Mouse (Mus musculus): ENCODE results near the gene Gm5678. TPM values are rescaled to one million over a fixed set of nuclear protein-coding genes. Genes with fewer than 3 reads are reported as not detected.
"Not testable (repeated sequence)": the region's sequence is repeated elsewhere in the genome, so short reads cannot be mapped to it uniquely, and the experiment has no call there.

The Gm5678 gene
- polyA plus RNA-seq, 1 experiment from 2014 or later, result not detected

- Histone ChIP-seq H3K9me3 (ENCODE audit: control insufficient read depth) (no peaks in the 10 kb centered on the region), H3K27me3 (replicated peaks; ENCODE audit: control insufficient read depth, insufficient read depth, low read length) (no peaks in the 10 kb centered on the region), H3K36me3 (ENCODE audit: control insufficient read depth, insufficient read depth) (peaks cover 11% of the 10 kb centered on the region; the same call in 1 of the 2 replicates), H3K4me3 (ENCODE audit: low read depth, low read length) (no peak overlapping the region), H3K9ac (ENCODE audit: low read depth, low read length) (no peak overlapping the region), H3K4me1 (replicated peaks; ENCODE audit: control insufficient read depth, insufficient read depth, low read length) (no peaks in the 10 kb centered on the region), H3K4me2 (replicated peaks; ENCODE audit: low read depth) (no peak overlapping the region), H3K27ac (ENCODE audit: low read depth, low read length) (peak overlapping the region; percentile 41; the same call in 1 of the 2 replicates)
- peak; percentile 88 for TF ChIP-seq CTCF (IDR thresholded peaks at IDR 0.05; ENCODE audit: low read depth)
- ATAC-seq, result peak; percentile 90
- whole genome bisulfite sequencing, result 22% methylated on average over 5 of the region's 5 CpGs
These were observed 12.6 kb upstream of the Gm5678 start for GRCm38 (mm10) chr16:93615118-93615870.

DNA sequence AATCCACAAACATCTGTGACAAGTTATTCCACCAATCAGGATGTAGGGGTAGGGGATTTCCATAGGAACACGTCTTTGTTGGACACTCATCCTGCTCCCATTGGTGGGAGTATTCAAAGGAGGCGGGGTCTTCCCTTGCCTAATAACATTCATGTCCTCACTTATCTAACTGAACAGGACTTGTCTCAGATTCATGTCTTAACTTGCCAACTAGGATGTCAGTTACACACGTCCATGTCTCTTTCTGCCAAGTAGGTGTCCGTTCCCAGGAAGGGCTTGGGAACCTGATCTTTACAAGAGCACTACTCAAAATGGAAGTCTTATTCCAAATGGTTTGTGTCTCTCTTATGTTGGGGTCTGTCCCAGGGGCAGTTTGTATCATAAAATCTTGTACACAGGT is 4.1 kb upstream of the Gm5678 start:
- H3K27ac ChIP-seq (ENCODE audit: low read depth, low read length); H3K4me3 ChIP-seq (ENCODE audit: low read depth, low read length); H3K27me3 ChIP-seq (replicated peaks; ENCODE audit: control insufficient read depth, insufficient read depth, low read length); H3K4me2 ChIP-seq (replicated peaks; ENCODE audit: low read depth); H3K36me3 ChIP-seq (ENCODE audit: control insufficient read depth, insufficient read depth); ATAC-seq; H3K4me1 ChIP-seq (replicated peaks; ENCODE audit: control insufficient read depth, insufficient read depth, low read length); H3K9ac ChIP-seq (ENCODE audit: low read depth, low read length); H3K9me3 ChIP-seq (ENCODE audit: control insufficient read depth): not testable (repeated sequence)
- WGBS, result 88% methylated on average over 4 of the region's 4 CpGs

DNA sequence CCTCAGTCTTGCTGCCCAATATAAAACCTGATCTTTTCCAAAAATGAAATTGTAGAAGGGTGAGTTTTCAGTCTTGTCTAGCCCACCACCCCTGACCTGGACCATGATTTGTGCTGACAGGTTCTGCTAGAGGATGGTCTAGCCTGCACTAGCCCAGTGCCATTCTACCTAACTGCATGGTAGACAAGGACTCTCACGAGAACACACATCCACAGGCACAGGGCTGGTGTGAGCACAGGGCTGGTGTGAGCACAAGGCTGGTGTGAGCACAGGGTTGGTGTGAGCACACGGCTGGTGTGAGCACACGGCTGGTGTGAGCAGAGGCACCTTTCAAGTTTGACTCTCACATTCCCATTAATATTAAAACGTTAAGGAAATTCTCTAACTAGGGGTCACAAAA is 3.2 kb upstream of the Gm5678 start:
- Histone ChIP-seq H3K9me3 (ENCODE audit: control insufficient read depth) (no peaks in the 10 kb centered on the region), H3K4me3 (ENCODE audit: low read depth, low read length) (no peak overlapping the region), H3K36me3 (ENCODE audit: control insufficient read depth, insufficient read depth) (no peaks in the 10 kb centered on the region), H3K27ac (ENCODE audit: low read depth, low read length) (no peak overlapping the region), H3K4me1 (replicated peaks; ENCODE audit: control insufficient read depth, insufficient read depth, low read length) (no peaks in the 10 kb centered on the region), H3K27me3 (replicated peaks; ENCODE audit: control insufficient read depth, insufficient read depth, low read length) (no peaks in the 10 kb centered on the region), H3K9ac (ENCODE audit: low read depth, low read length) (no peak overlapping the region), H3K4me2 (replicated peaks; ENCODE audit: low read depth) (no peak overlapping the region)
- no peak for TF ChIP-seq CTCF (IDR thresholded peaks at IDR 0.05; ENCODE audit: low read depth)
- no peak for ATAC-seq
- WGBS, result 79% methylated on average over 4 of the region's 4 CpGs

DNA sequence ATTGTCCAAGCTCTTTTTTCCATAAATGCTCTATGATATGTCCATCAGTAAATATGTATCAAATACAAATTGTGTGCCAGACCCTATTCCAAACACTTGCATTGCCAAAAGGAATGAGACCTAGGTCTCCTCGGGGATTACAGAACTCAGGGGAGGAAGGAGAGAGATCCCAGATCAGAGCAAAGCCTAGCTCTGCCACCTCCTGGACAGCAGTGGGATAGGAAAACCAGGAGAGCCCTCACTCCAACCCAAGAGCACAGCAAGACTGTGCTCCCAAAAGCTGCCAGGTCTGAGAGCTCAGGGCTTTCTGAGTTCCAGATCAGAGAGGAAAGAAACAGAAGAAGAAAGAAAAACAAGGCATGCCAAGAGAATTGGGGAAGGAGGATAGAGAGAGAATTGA is 1.2 kb upstream of the Gm5678 start:
- Histone ChIP-seq H3K27ac (ENCODE audit: low read depth, low read length) (no peak overlapping the region), H3K4me3 (ENCODE audit: low read depth, low read length) (no peak overlapping the region), H3K4me2 (replicated peaks; ENCODE audit: low read depth) (no peak overlapping the region), H3K4me1 (replicated peaks; ENCODE audit: control insufficient read depth, insufficient read depth, low read length) (no peaks in the 10 kb centered on the region), H3K36me3 (ENCODE audit: control insufficient read depth, insufficient read depth) (no peaks in the 10 kb centered on the region), H3K9me3 (ENCODE audit: control insufficient read depth) (no peaks in the 10 kb centered on the region), H3K9ac (ENCODE audit: low read depth, low read length) (no peak overlapping the region), H3K27me3 (replicated peaks; ENCODE audit: control insufficient read depth, insufficient read depth, low read length) (no peaks in the 10 kb centered on the region)
- WGBS, result 6% methylated on average over 1 of the region's 1 CpGs
- no peak for ATAC-seq
- peak; percentile 78 for TF ChIP-seq CTCF (IDR thresholded peaks at IDR 0.05; ENCODE audit: low read depth)

- H3K4me3 ChIP-seq (ENCODE audit: low read depth, low read length), result no peak overlapping the region
- no peaks in the 10 kb centered on the region for H3K27me3 ChIP-seq (replicated peaks; ENCODE audit: control insufficient read depth, insufficient read depth, low read length)
- WGBS, result 38% methylated on average over 4 of the region's 4 CpGs
- H3K9me3 ChIP-seq (ENCODE audit: control insufficient read depth), result no peaks in the 10 kb centered on the region
- no peak overlapping the region for H3K27ac ChIP-seq (ENCODE audit: low read depth, low read length)
- no peak for ATAC-seq
- no peak overlapping the region for H3K4me2 ChIP-seq (replicated peaks; ENCODE audit: low read depth)
- no peak overlapping the region for H3K9ac ChIP-seq (ENCODE audit: low read depth, low read length)
- no peak for TF ChIP-seq CTCF (IDR thresholded peaks at IDR 0.05; ENCODE audit: low read depth)
- no peaks in the 10 kb centered on the region for H3K36me3 ChIP-seq (ENCODE audit: control insufficient read depth, insufficient read depth)
- no peaks in the 10 kb centered on the region for H3K4me1 ChIP-seq (replicated peaks; ENCODE audit: control insufficient read depth, insufficient read depth, low read length)
These were observed 16.1 kb downstream of the Gm5678 start for GRCm38 (mm10) chr16:93644006-93644405.

DNA sequence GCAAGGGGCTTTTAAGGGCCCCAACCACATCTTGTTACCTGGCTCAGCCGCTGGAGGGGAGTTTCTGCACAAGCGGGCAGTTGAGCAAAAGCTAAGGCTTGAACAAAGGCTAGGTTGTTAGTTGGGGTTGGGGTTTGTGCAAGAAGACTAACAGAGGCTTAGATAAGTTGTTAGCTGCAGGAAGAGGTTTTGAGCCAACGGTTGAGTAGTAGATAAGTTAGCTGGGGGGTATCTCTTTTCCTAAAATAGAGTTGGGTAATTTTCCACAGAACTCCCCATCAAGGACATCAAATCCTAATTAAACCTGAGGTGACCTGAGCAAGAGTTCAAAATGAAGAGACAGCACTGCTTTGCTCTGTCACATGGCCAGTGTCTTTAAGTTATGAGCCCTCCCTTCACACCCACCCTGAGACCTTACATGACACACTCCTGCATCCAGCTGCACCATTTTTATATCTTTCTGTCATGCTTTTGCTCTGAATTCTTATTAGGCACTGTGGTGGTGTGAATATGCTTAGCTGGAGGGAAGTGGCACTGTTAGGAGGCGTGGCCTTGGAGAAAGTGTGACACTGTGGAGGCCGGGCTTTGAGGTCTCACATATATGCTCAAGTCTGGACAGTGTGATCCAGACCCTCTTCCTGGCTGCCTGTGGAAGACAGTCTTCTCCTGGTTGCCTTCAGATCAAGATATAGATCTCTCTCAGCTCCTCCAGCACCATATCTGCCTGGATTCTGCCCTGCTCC is 20.7 kb downstream of the Gm5678 start:
- no peak overlapping the region for H3K4me3 ChIP-seq (ENCODE audit: low read depth, low read length)
- no peaks in the 10 kb centered on the region for H3K27me3 ChIP-seq (replicated peaks; ENCODE audit: control insufficient read depth, insufficient read depth, low read length)
- no peak overlapping the region for H3K4me2 ChIP-seq (replicated peaks; ENCODE audit: low read depth)
- H3K9me3 ChIP-seq (ENCODE audit: control insufficient read depth), result no peaks in the 10 kb centered on the region
- 76% methylated on average over 5 of the region's 5 CpGs for WGBS
- H3K36me3 ChIP-seq (ENCODE audit: control insufficient read depth, insufficient read depth), result no peaks in the 10 kb centered on the region
- H3K4me1 ChIP-seq (replicated peaks; ENCODE audit: control insufficient read depth, insufficient read depth, low read length), result no peaks in the 10 kb centered on the region
- no peak for ATAC-seq
- no peak for TF ChIP-seq CTCF (IDR thresholded peaks at IDR 0.05; ENCODE audit: low read depth)
- H3K27ac ChIP-seq (ENCODE audit: low read depth, low read length), result no peak overlapping the region
- H3K9ac ChIP-seq (ENCODE audit: low read depth, low read length), result no peak overlapping the region
